Mouse (Mus musculus) cerebellum, adult 9-10 months (tissue): ENCODE data around the gene Rara.
A peak's percentile ranks its signal among the peaks of the same experiment; 100 is the strongest.

Experiments
- DNase-seq: peaks from one replicate; pipeline ENCODE4 v3.0.0; 2022

Gene Rara

GRCm38 (mm10) chr11:99013856-99014255 lies 86.2 kb downstream of the Rara start:
- no peak for DNase-seq

- DNase-seq: no peak
These were observed 92.2 kb downstream of the Rara start for GRCm38 (mm10) chr11:99019844-99020243.

GRCm38 (mm10) chr11:99022384-99022933 lies 94.8 kb downstream of the Rara start:
- DNase-seq: no peak

GRCm38 (mm10) chr11:99023094-99023493 lies 95.5 kb downstream of the Rara start:
- no peak for DNase-seq

GRCm38 (mm10) chr11:99023500-99024467 lies 96.2 kb downstream of the Rara start, which contains the start of gene Top2a:
Gene Top2a, minus strand, starts transcription at chr11:99024189.
- peak; percentile 100 for DNase-seq
